Mouse (Mus musculus): ENCODE results near the gene Wdr19.

Gene Wdr19

DNA sequence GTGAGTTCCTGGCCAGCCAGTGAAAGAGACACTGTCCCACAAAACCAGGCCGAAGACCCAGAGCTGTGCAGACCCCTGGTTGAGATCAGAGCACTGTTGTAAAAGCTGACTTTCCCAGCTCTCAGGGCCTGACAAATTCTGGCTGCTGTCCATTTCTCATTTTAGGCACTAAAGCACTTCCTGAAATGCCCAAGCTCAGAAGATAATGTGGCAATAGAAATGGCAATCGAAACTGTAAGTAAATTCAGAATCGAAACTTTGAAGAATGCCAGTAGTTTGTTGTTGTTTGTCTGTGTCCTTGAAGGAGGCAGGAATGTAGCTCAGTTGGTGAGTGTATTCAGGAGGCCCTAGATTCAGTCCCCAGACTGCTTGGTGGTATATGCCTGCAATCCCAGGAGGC, 47.8 kb downstream of the Wdr19 start:
- no peak for TF ChIP-seq GATA4 (IDR thresholded peaks at IDR 0.05; ENCODE audit: insufficient replicate concordance, low read length)

GRCm38 (mm10) chr5:65250185-65250855, 50.8 kb downstream of the Wdr19 start:
- no peak for TF ChIP-seq GATA4 (IDR thresholded peaks at IDR 0.05; ENCODE audit: insufficient replicate concordance, low read length)

GRCm38 (mm10) chr5:65257910-65258505, 58.5 kb downstream of the Wdr19 start:
- TF ChIP-seq GATA4 (IDR thresholded peaks at IDR 0.05; ENCODE audit: insufficient replicate concordance, low read length), result no peak

DNA sequence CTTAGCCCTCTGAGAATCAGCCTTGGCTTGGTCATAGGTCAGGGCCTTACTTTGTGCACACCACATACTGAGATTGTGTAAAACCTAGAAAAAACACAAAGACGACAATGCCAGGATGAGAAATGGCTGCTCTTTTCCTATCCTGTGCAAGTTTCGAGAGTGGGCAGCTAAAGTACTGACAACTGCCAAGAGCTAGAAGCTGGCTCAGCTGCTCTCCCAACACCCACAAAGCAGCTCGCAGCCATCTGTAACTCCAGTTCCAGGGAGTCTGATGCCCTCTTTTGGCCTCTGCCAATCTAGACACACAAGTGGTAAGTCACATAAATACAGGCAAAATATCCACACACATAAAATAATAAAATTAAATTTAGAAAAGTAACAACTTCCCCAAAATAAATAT, 74.5 kb downstream of the Wdr19 start:
- TF ChIP-seq GATA4 (IDR thresholded peaks at IDR 0.05; ENCODE audit: insufficient replicate concordance, low read length), result no peak

DNA sequence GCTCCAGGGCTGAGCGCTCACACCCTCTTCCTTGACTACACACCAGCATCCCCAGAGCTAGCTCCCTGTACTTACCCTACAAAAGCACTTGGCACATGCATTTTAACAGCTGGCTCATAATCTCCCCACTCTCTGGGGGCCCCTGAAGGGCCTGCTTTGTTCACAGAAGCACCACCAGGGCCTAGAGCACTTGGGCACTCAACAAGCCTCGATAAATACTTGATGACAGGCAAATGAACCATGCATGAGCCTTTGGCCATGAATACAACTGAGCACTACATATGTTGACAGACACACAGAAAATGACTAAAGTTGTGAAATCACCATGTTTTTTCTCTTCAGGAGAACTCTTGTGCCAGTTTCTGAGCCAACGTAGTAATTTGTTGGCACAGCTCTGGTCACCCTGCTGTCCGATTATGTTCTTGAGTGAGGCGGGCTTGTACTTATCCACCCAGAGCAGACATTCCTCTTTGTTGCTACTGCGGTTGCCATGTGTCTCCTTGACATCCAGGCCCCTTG, 79.7 kb downstream of the Wdr19 start:
- no peak for TF ChIP-seq GATA4 (IDR thresholded peaks at IDR 0.05; ENCODE audit: insufficient replicate concordance, low read length)

DNA sequence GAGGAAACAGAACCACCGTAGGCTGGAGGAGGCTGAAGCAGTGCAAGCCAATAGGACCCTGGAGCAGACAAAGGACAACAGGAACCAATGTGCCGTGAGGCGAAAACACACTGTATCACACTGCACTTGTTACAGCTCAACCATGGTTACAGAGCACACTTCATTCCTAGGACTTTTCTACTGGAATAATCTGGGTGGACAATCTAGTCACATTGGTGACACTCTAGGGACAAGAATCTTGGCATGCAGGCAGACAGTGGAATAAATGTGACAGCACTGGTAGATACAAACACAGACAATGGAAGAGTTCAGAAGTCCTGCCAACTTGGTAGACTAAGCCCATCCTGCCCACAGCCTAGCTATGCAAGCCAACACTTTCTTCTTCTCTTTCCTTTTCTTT, 81.7 kb downstream of the Wdr19 start:
- no peak for TF ChIP-seq GATA4 (IDR thresholded peaks at IDR 0.05; ENCODE audit: insufficient replicate concordance, low read length)

DNA sequence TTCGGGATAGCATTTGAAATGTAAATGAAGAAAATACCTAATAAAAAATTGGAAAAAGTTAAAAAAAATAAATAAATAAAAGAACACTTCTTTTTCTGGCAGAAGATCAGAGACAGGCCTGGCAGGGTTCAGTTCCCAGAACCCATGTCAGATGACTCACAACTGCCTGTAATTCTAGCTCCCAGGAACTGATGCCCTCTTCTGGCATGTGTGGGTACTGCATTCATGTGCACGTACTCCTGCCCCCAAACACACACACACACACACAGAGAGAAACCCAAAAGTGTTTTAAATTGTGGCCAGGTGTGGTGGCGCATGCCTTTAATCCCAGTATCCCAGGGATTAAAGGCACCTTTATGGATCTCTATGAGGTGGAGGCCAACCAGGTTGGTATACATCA, 84.7 kb downstream of the Wdr19 start:
- no peak for TF ChIP-seq GATA4 (IDR thresholded peaks at IDR 0.05; ENCODE audit: insufficient replicate concordance, low read length)

DNA sequence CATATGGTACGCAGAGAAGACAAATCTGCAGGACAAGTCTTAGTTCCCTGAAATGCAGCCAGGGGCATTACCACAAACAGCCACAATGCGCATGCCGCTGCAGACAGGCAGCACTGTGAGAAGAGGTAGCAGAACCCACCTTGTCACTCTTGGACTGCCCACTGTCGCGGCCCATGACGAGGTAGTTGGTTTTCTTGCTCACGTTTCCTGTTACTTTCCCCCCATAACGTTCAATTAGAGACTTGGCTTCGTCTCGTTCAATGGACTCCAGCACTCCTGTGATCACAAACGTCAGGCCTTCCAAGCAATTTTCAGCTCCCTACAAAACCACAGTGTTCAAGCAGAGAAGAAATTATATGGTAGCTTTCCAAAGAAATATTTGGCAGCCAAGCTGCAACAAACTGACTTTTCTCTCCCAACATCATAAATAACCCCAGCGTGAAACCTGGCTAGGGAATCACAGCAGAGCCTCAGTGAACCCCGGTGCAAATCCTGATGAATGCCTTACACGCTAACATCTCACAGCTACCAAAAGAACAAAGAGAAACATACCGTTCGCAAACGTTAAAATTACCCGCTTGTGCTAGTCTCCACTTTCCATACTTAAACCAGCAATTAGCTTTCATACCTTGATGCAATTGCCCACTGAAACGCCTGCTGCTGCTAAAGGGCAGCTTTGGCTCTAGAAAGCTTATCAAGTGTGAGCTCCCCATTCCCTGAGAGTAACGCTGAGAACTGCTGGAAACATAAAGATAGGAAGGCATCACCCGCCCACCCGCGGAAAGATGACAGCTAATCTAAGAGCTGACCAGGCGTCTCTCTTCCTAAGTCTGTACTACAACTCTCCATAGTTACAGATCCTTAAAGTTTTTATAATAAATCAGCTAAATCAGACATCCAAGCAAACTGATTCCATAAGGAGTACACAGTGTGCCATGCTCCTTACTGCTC, 88.5 kb downstream of the Wdr19 start:
- no peak for TF ChIP-seq GATA4 (IDR thresholded peaks at IDR 0.05; ENCODE audit: insufficient replicate concordance, low read length)

GRCm38 (mm10) chr5:65293627-65294026, 94.1 kb downstream of the Wdr19 start:
- no peak for TF ChIP-seq GATA4 (IDR thresholded peaks at IDR 0.05; ENCODE audit: insufficient replicate concordance, low read length)

- no peak for TF ChIP-seq GATA4 (IDR thresholded peaks at IDR 0.05; ENCODE audit: insufficient replicate concordance, low read length)
These were observed 94.8 kb downstream of the Wdr19 start for GRCm38 (mm10) chr5:65294270-65294669.

- no peak for TF ChIP-seq GATA4 (IDR thresholded peaks at IDR 0.05; ENCODE audit: insufficient replicate concordance, low read length)
These were observed 98.9 kb downstream of the Wdr19 start for GRCm38 (mm10) chr5:65298167-65298950.

GRCm38 (mm10) chr5:65300121-65300520, 100.6 kb downstream of the Wdr19 start:
- no peak for TF ChIP-seq GATA4 (IDR thresholded peaks at IDR 0.05; ENCODE audit: insufficient replicate concordance, low read length)

GRCm38 (mm10) chr5:65305516-65305915, 106.0 kb downstream of the Wdr19 start:
- no peak for TF ChIP-seq GATA4 (IDR thresholded peaks at IDR 0.05; ENCODE audit: insufficient replicate concordance, low read length)

GRCm38 (mm10) chr5:65308208-65308607, 108.7 kb downstream of the Wdr19 start:
- TF ChIP-seq GATA4 (IDR thresholded peaks at IDR 0.05; ENCODE audit: insufficient replicate concordance, low read length), result no peak

DNA sequence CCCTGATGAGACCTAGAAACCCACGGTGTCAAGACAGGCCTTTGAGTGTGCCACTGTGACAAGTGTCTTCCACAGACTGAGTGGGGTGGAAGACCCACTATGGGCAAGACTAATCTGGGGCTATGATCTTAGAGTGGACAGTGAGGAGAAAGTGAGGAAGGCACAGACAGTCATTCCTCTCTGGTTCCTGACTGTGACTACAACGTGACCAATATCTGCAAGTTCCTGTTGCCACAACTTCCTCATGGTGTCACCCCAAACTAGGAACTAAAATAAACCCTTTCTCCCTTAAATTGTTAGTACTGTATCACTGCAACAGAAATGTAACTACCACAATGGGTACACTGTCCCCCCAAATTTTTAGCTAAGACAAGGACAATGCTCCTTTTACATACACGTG, 109.4 kb downstream of the Wdr19 start:
- no peak for TF ChIP-seq GATA4 (IDR thresholded peaks at IDR 0.05; ENCODE audit: insufficient replicate concordance, low read length)

All from liver, adult (tissue).